Mouse (Mus musculus) hematopoietic stem cell, adult 5-6 weeks (primary cell): ENCODE measurements at regions not wholly inside any gene's neighbourhood (a gene's known extent, or its start where the extent isn't known, plus 50 kb on each side); places are given as distances from the start of the nearest gene placed in this dataset.

Experiments
- ATAC-seq, 2 experiments: fragments of 125-278 bp in 1 of 2; replicated peaks in 1 of 2; 2 replicates each; pipeline ENCODE4 v1.8.0; 2016 to 2017; ENCODE audit warnings: inconsistent platforms in 2 of 2, mild to moderate bottlenecking in 2 of 2, moderate number of reproducible peaks in 2 of 2, low read depth in 1 of 2, moderate TSS enrichment in 1 of 2; ENCODE audit not compliant: low FRiP score in 2 of 2, poor library complexity in 2 of 2, severe bottlenecking in 2 of 2, insufficient read depth in 1 of 2, low TSS enrichment in 1 of 2

DNA sequence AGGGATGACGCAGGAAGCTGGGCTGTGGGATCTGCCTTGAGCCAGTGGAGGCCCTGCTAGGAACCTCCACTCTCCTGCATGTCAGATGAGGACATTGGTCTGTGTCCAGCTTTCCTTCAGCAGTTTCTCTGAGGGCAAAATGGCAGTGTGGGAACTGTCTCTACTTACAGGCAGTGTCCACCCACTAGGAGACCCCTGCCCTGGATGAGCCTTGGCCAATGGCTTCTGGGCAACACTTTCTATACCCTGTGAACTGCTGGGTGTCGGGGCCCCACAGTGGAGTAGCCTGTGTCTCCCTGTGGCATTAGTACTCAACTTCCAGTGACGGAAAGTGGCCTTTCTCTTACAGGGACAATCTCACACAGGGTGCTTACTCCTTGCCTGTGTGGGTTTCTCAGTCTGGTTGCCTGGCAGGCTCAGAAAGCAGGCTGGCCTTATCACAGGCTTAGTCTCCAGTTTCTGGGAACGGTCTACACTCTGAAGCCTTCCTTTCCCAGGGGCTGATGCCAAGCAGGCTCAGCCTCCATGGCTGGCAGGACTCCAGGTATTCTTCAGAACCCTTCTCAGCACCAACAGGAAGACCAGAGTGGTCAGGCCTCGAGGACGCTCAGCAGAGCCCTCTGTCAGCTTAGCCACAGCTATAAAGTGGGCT lies 378.8 kb downstream of the Rps24 start:
- no peak for ATAC-seq

GRCm38 (mm10) chr14:24867816-24868215 lies 380.9 kb downstream of the Rps24 start:
- ATAC-seq = no peak

- no peak for ATAC-seq
Measured at GRCm38 (mm10) chr14:24868756-24869155, 381.8 kb downstream of the Rps24 start.

DNA sequence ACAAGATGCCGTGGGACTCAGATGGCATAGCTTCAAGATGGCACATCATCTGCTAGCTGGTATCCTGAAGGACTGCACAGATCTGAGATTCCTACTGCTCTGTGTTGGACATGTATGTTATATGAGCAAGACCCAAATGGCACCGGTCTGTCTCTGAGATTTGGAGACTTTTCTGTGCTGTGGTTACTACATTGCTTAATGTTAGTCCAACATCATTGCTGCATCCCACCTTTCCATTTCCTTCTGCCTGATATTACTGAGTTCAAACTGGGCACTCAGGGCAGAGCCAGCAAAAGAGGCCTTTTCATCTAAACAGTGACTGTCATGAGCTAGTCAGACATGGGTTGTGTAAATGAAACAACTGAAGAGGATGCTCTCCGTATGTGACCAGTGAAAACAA lies 383.3 kb downstream of the Rps24 start:
- no peak for ATAC-seq

GRCm38 (mm10) chr14:24871392-24871998 lies 384.6 kb downstream of the Rps24 start:
- no peak for ATAC-seq

GRCm38 (mm10) chr14:24872931-24873330 lies 386.0 kb downstream of the Rps24 start:
- ATAC-seq = no peak

DNA sequence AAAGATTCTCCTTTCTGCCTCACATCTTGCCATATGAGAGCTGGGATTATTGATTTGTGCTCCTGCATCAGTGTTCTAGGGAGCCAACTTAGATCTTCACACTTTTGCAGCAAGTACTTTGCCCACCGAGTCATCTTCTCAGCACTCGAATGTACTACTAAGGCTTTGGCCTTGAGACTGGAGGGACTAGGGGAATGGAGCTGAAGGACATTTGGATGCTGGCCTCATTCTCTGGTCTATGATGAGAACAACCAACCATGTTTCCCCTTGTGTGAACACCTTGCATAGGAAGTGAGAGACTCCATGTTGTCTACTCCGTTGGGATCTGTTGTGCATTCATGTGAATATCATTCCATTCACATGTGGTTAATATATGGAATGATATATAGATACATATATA lies 386.5 kb downstream of the Rps24 start:
- no peak for ATAC-seq

GRCm38 (mm10) chr14:24874426-24875155 lies 387.7 kb downstream of the Rps24 start:
- ATAC-seq = no peak

DNA sequence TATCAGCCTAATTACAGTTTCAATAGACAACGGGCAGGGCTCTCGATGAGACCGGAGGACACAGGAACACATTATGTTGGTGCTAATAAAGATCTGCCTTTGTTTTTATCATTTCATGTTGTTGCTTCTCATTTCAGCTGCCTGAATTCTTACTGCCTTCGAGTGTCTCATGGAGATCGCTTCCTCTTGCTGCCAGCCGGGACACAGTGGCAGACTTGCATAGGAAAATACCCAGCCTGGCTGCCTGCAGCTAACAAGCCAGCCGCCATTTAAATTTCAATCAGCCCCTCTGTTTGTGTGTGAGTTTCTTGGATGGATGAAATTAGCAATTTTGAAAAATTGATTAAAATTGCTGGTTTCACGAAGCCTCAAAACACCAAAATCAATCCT lies 388.2 kb downstream of the Rps24 start:
- no peak for ATAC-seq

DNA sequence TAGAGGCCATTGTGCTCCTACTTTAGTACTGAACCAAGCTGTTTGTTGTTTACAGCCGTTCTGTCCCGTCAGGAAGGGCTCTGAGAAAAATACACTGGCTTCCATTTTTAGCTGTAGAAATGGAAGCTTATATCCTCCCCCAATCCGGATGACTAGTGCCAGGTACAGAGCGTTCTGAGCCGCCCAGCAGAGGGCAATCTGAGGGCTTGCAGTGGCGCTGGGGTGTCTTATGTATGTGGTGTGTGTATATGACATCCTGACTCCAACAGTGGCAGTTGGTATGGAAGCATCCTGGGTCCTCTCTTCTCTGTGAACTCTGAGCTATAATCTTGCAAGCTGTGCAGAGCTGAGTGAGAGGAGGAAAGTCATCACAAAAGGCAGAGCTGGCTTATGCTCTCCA lies 389.0 kb downstream of the Rps24 start:
- ATAC-seq = no peak

GRCm38 (mm10) chr14:24876508-24876907 lies 389.6 kb downstream of the Rps24 start:
- no peak for ATAC-seq

DNA sequence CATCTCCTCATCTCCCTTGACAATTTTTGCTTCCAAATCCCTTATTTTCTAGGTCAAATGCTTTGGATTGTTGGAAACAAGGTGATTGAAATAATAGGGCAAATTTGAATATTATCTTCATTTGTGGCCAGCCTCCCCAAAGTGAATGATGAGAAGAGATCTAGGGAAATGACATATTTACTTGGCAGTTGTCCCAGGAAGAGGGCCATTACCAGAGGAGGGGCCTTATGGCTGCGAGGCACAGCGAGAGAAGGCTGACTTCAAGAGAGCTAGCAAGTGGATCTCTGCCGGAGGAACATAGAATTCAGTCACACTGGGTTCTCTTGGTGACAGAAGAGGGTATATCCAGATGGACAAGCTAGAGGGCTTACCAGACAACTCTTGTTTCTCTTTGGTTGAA lies 390.9 kb downstream of the Rps24 start:
- ATAC-seq = no peak

- no peak for ATAC-seq
Measured at GRCm38 (mm10) chr14:24886164-24886563, 399.2 kb downstream of the Rps24 start.

- no peak for ATAC-seq
Measured at GRCm38 (mm10) chr14:24886896-24887421, 400.0 kb downstream of the Rps24 start.

- ATAC-seq = no peak
Measured at GRCm38 (mm10) chr14:24890856-24891255, 403.9 kb downstream of the Rps24 start.

- ATAC-seq = no peak
Measured at GRCm38 (mm10) chr14:24895196-24895595, 408.3 kb downstream of the Rps24 start.

DNA sequence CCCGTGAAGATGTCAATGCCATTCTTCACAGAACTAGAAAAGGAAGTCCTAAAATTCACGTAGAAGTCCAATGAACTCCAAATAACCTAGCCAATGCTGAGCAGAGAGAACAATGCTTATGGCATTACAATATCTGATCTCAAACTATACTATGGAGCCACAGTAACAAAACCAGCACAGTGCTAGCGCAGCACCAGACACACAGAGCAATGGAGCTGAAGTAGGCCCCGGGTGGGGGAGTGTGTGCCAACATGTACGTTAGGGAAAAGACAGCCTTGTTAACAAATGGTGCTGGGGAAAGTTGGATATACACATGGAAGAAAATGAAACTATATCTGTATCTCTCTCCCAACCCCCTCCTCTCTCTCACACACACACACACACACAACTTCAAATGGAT lies 409.8 kb downstream of the Rps24 start:
- ATAC-seq = no peak

- no peak for ATAC-seq
Measured at GRCm38 (mm10) chr14:24900501-24901179, 413.7 kb downstream of the Rps24 start.
